Mouse (Mus musculus): ENCODE data around the gene Ugt1a9. TPM values are rescaled to one million over a fixed set of nuclear protein-coding genes. Genes with fewer than 3 reads are reported as not detected.
A peak's percentile ranks its signal among the peaks of the same experiment; 100 is the strongest.
"Not testable (repeated sequence)": the region's sequence is repeated elsewhere in the genome, so short reads cannot be mapped to it uniquely, and the experiment has no call there.

The Ugt1a9 gene
- total RNA-seq, 2 experiments from 2014 or later = not detected

DNA sequence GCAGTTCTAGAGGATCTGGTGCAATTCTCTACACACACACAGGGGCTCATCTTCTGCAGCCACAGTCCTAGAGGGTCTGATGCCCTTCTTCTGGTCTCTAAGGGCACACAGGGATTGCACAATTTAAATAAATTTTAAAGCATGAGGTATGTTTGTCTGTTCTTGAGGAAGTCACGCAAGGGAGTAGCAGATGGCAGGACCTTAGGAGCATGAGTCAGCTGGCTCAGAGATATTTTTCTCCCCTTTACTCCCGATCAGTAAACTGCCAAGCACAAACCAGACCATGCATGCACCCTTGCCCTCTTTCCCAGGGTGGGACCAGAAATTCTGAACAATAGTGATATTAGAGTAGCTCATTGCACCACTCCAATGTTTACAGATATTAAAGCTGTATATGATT is 87.8 kb downstream of the Ugt1a9 start:
- no peak for DNase-seq
- intact Hi-C loops (cut with DNase I) = no loop called here

DNA sequence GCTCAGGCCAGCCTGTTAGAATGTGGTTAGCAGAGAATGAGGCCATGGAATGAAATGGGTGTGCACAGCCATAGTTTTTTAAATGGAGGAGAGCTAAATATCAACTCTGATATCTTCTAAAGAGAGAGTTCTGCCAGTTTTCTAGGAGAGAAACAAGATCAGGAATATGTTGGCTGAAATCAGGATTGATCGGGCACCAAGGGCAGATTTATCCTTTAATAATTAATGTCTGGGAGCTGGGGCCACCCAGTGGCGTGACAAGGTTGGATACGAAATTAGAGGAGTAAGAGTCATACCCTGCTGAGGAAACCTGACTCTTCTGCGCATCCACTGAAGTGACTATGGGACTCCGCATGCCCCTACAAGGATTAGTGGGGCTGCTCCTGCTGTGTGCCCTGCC is 95.1 kb downstream of the Ugt1a9 start, which contains the start of gene Ugt1a5:
Gene Ugt1a5, plus strand, starts transcription at position 302 of the 400 bp plus-strand sequence.
- no peak for DNase-seq
- intact Hi-C loops (cut with DNase I) = no loop called here

DNA sequence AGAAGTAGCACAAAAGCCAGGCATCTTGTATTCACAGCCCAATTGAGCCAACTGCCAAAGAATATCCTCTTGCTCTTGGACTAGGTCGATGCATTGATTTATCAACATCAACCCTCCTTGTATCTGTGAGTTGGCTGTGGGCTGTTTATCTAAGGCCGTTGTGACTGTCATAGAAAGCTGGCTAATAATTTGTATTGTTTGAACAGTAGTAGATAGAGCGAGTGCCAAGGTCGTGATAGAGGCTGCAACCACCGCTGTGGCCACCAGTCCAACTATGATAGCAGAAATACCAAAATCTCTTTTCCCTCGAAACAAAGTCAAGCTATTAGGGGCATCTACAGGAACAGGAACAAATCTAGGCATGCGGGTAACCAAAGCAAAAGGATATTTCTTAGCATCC is 101.6 kb downstream of the Ugt1a9 start:
- DNase-seq; intact Hi-C loops (cut with DNase I): not testable (repeated sequence)

DNA sequence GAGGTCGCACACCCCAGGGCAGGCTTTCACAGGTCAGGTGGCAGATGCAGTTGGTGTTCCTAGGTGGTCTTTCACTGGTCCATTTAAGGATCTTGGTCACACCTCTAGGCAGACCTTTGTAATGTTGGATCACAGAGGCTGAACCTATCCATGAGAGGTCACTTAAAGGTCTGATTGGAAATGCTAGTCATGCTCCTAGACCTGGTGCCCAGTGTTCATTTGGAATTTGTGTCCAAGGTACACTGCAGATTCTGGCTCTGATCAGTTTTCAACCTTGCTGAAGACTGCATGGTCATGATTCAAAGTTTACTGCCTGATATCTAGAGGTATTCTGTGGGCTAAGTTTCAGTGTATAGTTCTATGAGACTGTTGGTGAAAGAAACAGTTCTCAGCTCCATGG is 109.1 kb downstream of the Ugt1a9 start:
- DNase-seq = no peak
- intact Hi-C loops (cut with DNase I) = no loop called here

DNA sequence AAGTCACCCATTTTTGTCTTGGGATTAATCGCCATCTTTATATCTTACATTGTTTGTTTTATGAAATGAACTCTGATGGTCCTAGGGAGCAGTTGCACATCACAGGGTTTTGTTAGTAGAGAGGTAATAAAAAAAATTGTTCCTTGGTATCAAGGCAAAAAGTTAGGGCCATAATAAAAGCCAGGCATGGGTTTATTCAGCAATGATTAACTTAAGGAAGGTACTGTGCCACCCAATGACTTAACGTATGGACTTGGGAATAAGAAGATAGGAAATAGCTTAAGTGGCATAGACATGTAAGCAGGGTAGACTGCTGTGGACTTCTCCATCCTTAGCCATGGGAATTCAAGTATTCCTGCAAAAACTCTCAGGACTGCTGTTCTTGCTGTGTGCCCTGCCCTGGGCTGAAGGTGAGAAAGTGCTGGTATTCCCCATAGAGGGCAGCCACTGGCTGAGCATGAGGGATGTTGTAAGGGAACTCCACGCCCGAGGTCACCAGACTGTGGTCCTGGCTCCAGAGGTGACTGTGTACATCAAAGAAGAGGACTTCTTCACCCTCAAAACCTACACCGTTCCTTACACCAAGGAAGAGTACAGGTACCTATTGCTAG is 115.8 kb downstream of the Ugt1a9 start:
- intact Hi-C loops (cut with DNase I) = no loop called here
- no peak for DNase-seq

DNA sequence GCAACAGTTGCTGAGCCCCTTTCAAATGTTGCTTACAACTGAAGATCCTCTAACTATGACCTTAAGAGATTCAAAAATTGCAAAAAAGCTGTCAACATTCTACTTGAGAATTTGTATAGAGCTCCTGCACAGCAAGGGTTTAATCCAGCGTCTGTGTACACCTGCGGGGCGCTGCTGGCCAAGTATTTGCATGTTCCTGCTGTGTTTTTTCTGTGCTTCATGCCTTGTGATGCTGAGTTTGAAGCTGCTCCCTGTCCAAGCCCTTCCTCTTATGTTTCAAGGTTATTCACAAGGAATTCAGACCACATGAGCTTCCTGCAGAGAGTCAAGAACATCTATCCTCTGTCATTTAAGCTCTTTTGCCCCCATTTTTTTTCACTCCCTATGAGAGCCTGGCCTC is 121.5 kb downstream of the Ugt1a9 start:
- intact Hi-C loops (cut with DNase I) = no loop called here
- no peak for DNase-seq

DNA sequence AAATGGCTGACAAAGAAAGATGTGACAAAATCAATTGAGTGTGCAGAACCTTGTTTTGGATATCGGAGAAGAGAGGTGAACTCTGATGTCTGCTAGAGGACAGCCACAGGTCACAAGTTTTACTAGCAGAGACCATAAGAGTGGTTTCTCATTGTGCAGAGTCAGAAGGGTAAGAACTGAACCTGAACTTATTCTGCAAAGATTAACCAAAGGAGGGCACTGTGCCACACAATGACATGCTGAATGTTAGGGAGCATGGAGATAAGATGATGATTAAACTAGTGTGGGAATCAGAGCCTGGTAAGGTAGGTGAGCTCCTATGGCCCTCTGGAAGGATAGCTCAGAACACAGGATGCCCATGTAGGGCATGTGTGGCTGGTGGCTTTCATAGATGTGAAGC is 125.1 kb downstream of the Ugt1a9 start:
- no peak for DNase-seq
- intact Hi-C loops (cut with DNase I) = no loop called here

DNA sequence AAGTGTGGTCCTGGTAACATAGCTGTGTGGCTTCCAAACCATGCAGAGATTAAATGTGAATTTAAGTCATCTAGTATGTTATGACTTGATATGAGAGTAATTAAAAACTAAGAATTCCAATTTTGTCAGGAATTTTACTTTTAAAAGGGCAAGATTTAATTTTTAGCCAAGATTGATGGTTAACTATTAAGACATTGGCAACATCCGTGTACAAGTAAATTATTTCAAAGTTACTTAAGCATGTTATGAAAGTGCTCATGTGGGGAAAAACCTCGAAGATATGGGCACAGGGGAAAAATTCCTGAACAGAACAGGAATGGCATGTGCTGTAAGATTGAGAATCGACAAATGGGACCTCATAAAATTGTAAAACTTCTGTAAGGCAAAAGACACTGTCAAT is 126.8 kb downstream of the Ugt1a9 start:
- intact Hi-C loops (cut with DNase I) = no loop called here
- DNase-seq = no peak

DNA sequence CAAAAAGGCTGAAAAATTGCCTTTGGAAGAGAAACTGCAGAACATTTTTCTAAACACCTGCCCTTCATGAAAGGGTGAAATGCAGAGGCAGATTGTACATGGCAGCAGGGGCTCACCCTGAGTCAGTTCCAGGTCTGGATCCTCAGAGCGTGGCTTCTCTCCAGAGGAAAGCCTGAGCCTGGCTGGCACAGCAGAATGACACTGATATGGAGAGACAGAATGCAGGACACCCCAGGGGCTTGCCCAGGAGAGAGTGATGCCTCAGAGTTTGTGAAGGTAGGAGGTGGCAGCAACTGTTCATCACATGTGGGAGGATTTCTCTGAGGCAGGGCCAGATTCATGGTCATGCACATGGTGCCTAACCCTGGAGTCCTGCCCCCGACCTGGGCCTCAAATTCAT is 129.4 kb downstream of the Ugt1a9 start:
- intact Hi-C loops (cut with DNase I) = no loop called here
- no peak for DNase-seq

DNA sequence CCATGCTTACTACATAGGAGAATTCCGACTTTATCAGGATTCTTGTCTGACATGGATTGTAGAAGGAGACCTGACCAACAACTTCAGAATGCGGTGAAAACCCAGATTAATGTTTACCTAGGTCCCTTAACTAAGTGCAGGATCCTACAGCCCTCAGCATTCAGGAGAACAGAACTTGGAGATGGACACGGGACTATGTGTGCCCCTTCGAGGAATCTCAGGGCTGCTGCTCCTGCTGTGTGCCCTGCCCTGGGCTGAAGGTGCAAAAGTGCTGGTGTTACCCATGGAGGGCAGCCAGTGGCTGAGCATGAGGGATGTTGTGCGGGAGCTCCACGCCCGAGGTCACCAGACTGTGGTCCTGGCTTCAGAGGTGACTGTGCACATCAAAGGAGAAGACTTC is 129.9 kb downstream of the Ugt1a9 start, which contains the start of gene Ugt1a2:
Gene Ugt1a2, plus strand, starts transcription at position 146 of the 400 bp plus-strand sequence.
- DNase-seq = no peak
- intact Hi-C loops (cut with DNase I) = no loop called here

DNA sequence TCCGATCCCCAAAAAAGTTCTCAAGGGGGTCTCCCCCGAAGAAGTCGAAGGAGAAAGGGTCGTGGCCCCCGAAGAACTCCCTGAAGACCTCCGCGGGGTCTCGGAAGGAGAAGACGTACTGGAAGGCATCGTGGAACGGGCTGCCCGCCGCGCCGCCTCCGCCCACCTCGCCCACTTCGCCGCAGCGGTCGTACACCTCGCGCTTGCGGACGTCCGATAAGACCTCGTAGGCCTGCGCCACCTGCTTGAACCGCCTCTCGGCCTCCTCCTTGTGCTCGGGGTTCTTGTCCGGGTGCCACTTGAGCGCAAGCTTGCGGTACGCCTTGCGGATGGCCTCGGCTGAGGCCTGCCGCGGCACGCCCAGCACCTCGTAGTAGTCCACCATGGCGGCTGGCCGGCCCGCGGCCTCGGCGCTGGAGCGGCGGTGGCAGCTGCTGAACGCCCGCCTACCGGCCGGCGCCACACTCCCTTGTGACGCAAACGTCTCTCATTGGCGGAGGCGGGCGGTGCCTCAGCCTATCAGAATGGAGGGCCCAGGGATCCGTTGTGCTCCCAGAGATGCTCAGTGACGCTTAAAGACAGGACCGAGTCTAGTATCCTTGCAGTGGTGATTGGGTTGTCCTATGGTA is 134.8 kb downstream of the Ugt1a9 start, which contains the start of gene Dnajb3:
Gene Dnajb3, minus strand, starts transcription at position 489 of the 629 bp plus-strand sequence.
- intact Hi-C loops (cut with DNase I) = no loop called here
- peak; percentile 63 for DNase-seq

DNA sequence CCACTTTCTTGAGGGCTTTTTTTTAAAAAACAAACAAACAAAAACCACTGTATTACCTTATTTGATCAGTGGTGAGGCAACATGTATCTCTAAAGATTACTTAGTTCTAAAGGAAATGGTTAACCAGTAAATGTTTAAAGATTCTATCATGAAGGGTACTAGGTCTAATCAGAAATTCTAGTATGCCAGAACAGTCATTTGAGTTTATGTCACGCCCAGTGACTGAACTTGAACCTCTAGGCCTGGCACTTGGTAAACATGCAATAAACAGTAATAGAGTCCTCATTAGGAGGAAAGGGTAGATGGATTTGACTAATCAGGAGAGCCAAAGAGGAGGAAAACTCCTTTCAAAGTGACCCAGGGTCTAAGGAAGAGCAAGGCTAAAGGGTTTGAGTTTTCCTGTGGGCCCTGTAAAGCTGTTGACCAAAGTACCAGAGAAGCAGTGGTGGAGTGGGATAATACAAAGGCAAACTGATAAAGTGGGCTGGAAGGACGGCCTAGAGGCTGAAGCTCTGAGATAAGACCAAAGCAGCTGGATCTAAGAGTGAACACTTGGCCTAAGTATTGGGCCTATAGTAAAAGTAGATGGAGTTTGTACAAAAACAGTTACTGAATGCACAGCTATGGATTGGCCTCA is 136.4 kb downstream of the Ugt1a9 start:
- no peak for DNase-seq
- intact Hi-C loops (cut with DNase I) = no loop called here

DNA sequence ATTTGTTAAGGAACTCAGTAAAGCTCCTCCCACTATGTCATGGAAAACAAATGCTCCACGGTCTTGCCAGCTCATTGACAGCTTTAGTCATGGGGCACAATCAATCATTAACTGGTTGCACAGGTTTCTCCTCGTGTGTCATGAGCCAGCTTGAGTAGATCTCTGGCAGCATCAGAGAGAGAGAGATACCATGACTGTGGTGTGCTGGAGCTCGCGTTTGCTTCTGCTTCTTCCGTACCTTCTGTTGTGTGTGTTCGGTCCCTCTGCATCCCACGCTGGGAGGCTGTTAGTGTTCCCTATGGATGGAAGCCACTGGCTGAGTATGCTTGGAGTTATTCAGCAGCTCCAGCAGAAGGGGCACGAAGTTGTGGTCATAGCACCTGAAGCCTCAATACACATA is 141.2 kb downstream of the Ugt1a9 start, which contains the start of gene Ugt1a1:
Gene Ugt1a1, plus strand, starts transcription at position 148 of the 400 bp plus-strand sequence.
- no peak for DNase-seq
- intact Hi-C loops (cut with DNase I) = no loop called here

DNA sequence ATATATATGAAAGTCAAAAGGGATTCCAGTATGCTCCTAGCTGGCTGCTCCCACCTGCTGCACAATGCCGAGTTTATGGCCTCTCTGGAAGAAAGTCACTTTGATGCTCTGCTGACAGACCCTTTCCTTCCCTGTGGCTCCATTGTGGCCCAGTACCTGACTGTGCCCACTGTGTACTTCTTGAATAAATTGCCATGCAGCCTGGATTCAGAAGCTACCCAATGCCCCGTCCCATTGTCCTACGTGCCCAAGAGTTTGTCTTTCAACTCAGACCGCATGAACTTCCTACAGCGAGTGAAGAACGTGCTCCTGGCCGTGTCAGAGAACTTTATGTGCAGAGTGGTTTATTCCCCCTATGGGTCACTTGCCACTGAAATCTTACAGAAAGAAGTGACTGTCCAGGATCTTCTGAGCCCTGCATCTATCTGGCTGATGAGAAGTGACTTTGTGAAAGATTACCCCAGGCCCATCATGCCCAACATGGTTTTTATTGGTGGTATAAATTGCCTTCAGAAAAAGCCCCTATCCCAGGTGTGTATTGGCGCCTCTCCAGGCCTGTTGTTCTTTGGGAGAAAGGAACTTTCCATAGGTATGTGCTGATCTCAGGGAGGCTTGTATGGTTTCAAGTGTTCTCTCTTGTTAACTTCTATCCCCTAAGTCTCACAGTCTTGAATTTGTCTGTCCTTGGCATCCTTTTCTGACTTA is 141.9 kb downstream of the Ugt1a9 start:
- intact Hi-C loops (cut with DNase I) = no loop called here
- no peak for DNase-seq

DNA sequence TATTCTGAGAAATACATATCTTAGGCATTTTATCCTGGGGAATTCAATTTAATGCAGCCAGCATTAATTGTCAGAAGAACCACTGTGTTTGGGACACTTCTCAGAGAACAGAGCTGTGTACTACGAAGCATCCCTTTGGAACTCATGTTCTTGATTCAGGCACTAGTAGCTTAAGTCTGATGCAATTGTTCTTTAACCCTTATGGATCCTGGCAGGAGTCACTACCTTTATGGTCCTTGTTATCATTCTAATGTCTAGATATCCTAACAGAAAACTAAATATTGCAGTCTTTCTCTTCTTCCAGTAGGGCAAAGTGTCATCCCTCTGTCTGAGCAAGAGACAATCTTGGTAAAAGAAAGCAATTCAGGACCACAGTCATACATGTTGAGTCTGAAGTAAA is 142.5 kb downstream of the Ugt1a9 start:
- intact Hi-C loops (cut with DNase I) = no loop called here
- DNase-seq = no peak

DNA sequence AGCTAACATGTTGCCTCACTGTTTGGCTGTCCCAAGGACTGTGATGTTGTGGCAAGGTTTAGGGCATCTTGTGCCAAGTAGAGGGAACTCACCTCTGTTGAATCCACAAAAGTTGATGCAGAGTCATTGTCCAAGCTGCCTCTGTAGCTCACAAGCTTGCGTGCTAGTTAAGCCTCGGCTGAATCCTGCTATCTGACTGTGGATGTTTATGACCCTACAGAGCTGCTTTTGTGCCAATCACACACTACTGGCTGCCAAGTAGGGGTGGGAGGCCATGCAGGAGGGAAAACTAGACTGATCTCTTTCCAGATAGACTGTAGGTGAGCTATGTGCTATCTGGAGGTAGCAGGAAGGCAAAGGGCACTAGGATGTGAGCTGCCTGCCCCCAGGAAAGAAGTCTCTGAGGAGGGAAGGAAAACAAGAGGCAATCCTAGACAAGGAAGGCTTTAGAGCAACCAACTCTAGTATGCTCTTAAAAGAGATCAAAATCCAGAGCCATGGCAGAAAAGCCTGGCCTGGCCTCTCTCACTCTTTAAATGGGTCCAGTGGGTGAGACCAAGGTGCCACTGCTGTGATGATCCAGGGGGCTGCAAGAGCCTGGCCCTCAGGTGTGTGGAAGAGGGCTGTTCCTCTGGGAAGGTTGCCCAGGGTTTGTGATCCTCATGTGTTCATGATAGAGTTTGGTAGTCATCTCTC is 143.3 kb downstream of the Ugt1a9 start:
- intact Hi-C loops (cut with DNase I) = no loop called here
- no peak for DNase-seq

DNA sequence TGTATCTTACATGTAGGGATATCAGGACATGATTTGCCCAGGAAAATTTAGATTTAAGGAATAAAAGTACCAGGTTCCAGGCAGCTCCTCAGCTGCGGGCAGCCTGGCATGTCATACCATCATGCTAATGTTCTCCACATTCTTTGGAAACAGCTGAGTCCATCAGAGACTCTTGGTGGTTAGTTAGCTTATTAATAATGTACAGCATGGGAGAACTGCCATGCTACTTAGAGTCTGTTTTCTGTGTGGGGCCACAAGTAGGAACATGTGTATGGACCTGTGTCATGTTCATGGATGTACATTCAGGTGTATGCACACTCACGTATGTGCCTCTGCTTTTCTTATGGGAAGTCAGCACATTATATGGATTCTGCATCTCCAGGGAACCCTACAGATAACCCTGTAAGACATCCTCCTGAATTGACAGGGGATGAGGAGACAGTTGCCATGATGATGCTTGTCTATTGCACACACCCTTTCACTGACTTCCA is 143.9 kb downstream of the Ugt1a9 start:
- intact Hi-C loops (cut with DNase I) = no loop called here
- DNase-seq = no peak

DNA sequence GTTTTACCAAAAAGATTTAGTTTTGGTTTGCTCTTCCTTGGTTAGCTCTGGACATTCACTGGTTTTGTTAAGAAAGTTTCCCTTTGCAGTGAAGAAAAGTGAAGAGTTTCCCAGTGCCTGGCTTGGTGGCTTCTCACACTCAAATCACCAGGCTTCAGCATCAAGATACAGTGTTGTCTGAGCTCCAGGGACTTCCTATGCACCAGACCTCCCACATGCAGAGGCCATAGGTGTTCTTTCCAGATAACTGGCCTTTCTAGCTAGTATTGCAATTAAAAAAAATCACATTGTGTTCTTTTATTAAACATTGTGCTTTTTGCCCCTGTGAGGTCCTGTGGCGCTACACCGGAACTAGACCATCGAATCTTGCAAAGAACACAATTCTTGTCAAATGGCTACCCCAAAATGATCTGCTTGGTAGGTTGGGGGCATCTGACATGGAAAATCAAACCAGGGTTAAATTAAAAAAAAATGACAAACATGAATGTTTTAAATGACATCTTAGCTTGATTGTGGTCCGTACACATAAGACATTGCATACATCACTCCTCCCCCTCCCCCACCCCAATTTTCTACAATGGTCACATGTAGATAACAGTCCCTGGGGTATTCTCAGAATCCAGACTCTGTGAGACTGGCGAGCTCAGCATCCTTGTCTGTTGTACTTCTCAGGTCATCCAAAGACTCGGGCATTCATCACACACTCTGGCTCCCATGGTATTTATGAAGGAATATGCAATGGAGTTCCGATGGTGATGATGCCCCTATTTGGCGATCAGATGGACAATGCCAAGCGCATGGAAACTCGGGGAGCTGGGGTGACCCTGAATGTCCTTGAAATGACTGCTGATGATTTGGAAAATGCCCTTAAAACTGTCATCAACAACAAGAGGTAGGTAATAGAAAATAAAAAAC is 145.1 kb downstream of the Ugt1a9 start:
- no peak for DNase-seq
- intact Hi-C loops (cut with DNase I) = no loop called here

DNA sequence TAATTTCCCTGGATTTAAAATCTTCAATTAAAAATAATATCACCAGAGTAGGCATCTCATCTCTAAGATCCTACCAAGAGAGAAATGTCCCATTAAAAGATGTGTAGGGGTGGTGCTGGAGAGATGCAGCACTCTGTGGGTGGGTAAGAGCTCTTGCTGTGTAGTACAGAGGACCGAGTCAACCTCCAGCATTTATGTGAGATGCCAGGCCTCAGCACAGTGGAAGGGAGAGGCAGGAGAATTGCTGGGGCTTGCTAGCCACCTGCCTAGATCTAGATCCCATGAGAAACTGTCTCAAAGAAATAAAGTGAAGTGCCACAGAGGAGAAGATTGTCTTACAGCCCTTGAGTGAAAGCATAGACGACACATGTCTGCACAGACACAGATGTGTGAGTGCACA is 146.0 kb downstream of the Ugt1a9 start:
- no peak for DNase-seq

DNA sequence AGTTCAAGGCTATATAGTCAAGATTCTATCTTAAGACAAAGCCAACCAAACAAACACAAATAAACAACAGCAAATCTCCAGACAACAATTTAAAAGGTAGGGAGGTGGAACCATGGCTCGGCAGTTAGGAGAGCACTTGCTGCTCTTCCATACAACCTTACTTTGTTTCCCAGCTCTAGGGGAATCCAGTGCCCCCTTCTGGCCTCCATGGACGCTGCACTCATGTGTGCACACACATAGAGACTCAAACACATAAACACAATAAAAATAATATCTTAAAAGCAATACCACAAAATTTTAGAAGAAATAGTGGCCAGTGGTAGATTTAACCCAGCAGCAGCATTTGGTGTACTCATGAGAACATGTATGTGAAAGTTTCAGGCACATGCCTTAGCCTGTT is 146.5 kb downstream of the Ugt1a9 start:
- intact Hi-C loops (cut with DNase I) = no loop called here
- no peak for DNase-seq

More for the DNA sequence above, 146.0 kb downstream of the Ugt1a9 start:
- intact Hi-C loops (cut with DNase I) = no loop called here

Measured in heart, postnatal 36 days (tissue).